Mouse (Mus musculus) heart, embryonic 15.5 days (tissue): ENCODE measurements around the gene Tmem270. TPM values are rescaled to one million over a fixed set of nuclear protein-coding genes. Genes with fewer than 3 reads are reported as not detected.

Experiments used
- ATAC-seq: fragments of 200-750 bp; cut with Nextera tagmentation; replicated peaks from 2 replicates; pipeline ENCODE4 v1.8.0; 2017; ENCODE audit warnings: low read depth, moderate TSS enrichment; ENCODE audit not compliant: insufficient number of reproducible peaks, insufficient read depth, low FRiP score
- H3K27ac ChIP-seq: fragments of 300-500 bp; sonication (generic); 2 replicates; pipeline ENCODE4 v1.5.1; 2015; ENCODE audit warnings: mild to moderate bottlenecking, inconsistent platforms
- H3K27me3 ChIP-seq: fragments of 300-500 bp; sonication (generic); 2 replicates; pipeline ENCODE4 v1.6.1; 2015; ENCODE audit warnings: inconsistent platforms
- H3K36me3 ChIP-seq: fragments of 300-500 bp; sonication (generic); 2 replicates; pipeline ENCODE4 v1.6.1; 2015; ENCODE audit warnings: mild to moderate bottlenecking, inconsistent platforms
- H3K4me1 ChIP-seq: fragments of 300-500 bp; sonication (generic); replicated peaks from 2 replicates; pipeline ENCODE4 v1.6.1; 2015; ENCODE audit warnings: inconsistent platforms
- H3K4me2 ChIP-seq: fragments of 300-500 bp; sonication (generic); 2 replicates; pipeline ENCODE4 v1.6.1; 2015; ENCODE audit warnings: inconsistent platforms, mild to moderate bottlenecking, moderate library complexity
- H3K4me3 ChIP-seq: fragments of 300-500 bp; sonication (generic); 2 replicates; pipeline ENCODE4 v1.5.1; 2015; ENCODE audit warnings: mild to moderate bottlenecking, inconsistent platforms
- H3K9ac ChIP-seq: fragments of 300-500 bp; sonication (generic); 2 replicates; pipeline ENCODE4 v1.6.1; 2015; ENCODE audit warnings: mild to moderate bottlenecking, inconsistent platforms
- H3K9me3 ChIP-seq: fragments of 300-500 bp; sonication (generic); replicated peaks from 2 replicates; pipeline ENCODE4 v1.6.1; 2016; ENCODE audit warnings: inconsistent platforms
- WGBS: fragments of 180-500 bp; shearing (Covaris S2); methylation state at CpG from one replicate; pipeline ENCODE4 v1.1.7; 2015; ENCODE audit warnings: mixed read lengths; 5-methylcytosine and 5-hydroxymethylcytosine counted together
- polyA plus RNA-seq: library from polyadenylated mRNA; unstranded; fragments of >200 nt; fragmentation: Nextera tagmentation; extraction: Ambion mirVana; gene quantifications from 2 replicates; pipeline ENCODE4 v1.2.1, GENCODE M21; 2015

Tmem270 gene
- polyA plus RNA-seq, 1 experiment from 2014 or later = not detected

DNA sequence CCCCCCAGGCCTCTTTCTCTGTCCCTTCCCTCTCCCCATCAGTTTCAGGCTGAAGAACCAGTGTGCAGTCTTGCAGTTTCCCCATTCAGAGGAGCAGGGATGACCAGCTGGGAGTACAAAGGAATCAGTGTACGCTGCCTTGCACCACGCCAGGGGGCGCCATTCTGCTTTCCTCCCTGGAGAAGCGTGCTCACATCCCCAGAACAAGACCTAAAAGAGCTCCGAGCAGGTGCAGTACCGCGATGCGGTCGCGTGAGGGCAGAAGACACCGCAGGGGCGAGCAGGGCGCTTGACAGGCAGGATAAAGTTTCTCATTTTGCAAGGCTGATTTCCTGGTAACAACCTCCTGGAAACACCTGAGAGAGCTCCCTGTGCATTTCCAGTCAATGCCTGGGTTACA lies 602 bp upstream of the Tmem270 start:
- Histone ChIP-seq H3K4me1 (no peaks in the 10 kb centered on the region), H3K27ac (no peak overlapping the region), H3K4me2 (no peak overlapping the region), H3K4me3 (no peak overlapping the region), H3K9me3 (no peaks in the 10 kb centered on the region), H3K36me3 (no peaks in the 10 kb centered on the region), H3K9ac (no peak overlapping the region), H3K27me3 (no peaks in the 10 kb centered on the region)
- ATAC-seq = peak; percentile 73
- under 1% methylated on average over 13 of the region's 13 CpGs for WGBS

DNA sequence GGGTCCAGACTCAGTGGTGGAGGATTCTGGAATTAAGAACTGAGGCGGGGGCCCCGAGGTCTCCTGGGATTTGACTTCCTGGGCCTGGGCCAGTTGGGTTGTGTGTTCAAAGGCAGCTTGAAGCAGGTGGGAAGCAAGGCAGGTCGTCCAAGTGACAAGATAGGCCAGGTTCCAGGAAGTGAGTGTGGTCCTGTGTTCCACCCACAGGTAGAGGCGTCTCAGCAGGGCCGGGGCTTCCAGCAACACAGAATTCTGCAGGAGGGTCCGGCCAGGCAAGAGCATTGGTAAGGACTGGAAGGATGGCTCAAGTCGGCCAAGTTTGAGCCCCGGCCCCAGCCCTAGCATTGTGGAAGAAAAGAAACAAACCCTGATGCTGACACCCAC lies 4.9 kb downstream of the Tmem270 start:
- no peaks in the 10 kb centered on the region for H3K36me3 ChIP-seq
- no peak for ATAC-seq
- no peak overlapping the region for H3K4me2 ChIP-seq
- H3K27ac ChIP-seq = no peak overlapping the region
- 66% methylated on average over 8 of the region's 8 CpGs for WGBS
- H3K4me1 ChIP-seq = 0 out of 2 replicates have a peak, but pooled peaks cover 3% of the 10 kb centered on the region
- peaks cover 3% of the 10 kb centered on the region; the same call in 1 of the 2 replicates for H3K27me3 ChIP-seq
- no peaks in the 10 kb centered on the region for H3K9me3 ChIP-seq
- H3K4me3 ChIP-seq = no peak overlapping the region
- H3K9ac ChIP-seq = no peak overlapping the region

DNA sequence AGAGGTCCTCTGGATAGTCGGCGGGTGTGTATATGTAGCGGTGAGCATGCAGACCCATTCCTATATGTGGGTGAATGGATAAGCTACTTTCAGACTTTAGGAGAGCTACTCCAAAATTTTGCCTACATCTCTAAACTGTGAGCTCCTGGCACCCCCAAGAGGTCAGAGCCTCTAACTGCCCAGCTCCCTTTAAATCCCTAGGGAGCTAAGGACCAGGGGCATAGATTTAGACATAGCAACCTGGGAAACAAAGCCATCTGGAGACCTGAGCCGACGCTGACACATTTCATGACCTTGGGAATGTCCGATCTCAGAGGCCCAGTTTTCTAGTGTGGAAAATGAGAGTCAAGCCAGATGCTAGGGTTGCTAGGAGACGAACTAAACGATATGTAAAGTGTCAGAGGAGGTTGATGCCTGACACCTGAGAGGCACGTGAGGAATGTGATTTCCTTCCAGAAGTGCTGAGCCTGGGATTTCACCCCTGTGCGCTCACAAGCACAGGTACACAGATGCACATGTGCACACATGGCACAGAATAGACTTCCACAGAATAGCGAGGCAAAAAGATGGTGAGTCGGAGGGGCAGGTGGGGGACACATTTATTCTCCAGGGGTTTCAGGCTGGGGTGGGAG lies 5.4 kb downstream of the Tmem270 start:
- WGBS = 31% methylated on average over 12 of the region's 12 CpGs
- Histone ChIP-seq H3K27ac (no peak overlapping the region), H3K4me1 (0 out of 2 replicates have a peak, but pooled peaks cover 3% of the 10 kb centered on the region), H3K27me3 (peaks cover 3% of the 10 kb centered on the region; the same call in 1 of the 2 replicates), H3K9ac (no peak overlapping the region), H3K4me2 (no peak overlapping the region), H3K9me3 (no peaks in the 10 kb centered on the region), H3K36me3 (no peaks in the 10 kb centered on the region), H3K4me3 (no peak overlapping the region)
- ATAC-seq = no peak

DNA sequence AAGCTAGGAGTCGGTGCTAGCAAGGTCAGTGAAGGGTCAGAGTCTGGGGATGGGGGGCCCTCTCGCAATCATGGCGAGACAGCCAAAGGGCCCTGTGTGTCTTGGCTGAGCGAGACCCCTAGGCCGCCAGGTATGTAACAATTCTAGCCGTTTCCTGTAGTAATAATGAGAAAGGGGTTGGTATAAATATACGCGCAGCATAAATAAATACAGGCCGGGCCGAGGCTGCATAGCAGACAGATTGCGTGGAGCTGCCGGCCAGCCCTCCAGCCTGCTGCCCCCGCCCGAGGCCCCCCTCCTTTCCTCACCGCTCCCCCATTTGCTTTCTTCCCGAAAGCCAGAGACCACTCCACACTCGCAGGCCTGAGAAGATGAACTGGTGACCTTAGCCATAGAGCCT lies 8.9 kb downstream of the Tmem270 start:
- ATAC-seq = peak; percentile 36; the same call in 1 of the 2 replicates
- no peak overlapping the region for H3K4me2 ChIP-seq
- H3K4me3 ChIP-seq = no peak overlapping the region
- peaks cover 3% of the 10 kb centered on the region; the same call in 1 of the 2 replicates for H3K27me3 ChIP-seq
- 63% methylated on average over 17 of the region's 17 CpGs for WGBS
- H3K4me1 ChIP-seq = 0 out of 2 replicates have a peak, but pooled peaks cover 3% of the 10 kb centered on the region
- no peak overlapping the region for H3K9ac ChIP-seq
- peak overlapping the region; percentile 10; the same call in 1 of the 2 replicates for H3K27ac ChIP-seq
- no peaks in the 10 kb centered on the region for H3K9me3 ChIP-seq
- H3K36me3 ChIP-seq = no peaks in the 10 kb centered on the region

DNA sequence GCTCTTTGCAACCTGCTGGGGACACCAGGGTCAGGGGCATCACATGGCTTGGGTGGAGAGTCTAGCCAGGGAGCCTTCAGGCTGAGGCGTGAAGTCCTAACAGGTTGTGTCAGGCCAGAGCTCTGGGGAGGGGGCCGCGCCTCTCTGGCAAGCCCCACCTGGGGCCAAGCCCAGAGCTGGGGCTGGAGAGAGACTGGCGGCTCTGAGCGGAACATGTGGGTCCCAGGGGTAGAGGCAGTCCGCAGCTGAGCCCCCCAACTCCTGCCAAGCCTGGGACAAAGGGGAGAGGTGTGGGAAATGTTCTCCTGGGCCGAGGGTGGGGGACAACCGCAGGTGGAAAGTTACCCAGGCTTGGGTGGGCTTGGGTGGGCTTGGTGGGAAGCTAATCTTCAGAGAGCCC lies 9.6 kb downstream of the Tmem270 start:
- Histone ChIP-seq H3K27ac (no peak overlapping the region; the same call in 1 of the 2 replicates), H3K9ac (no peak overlapping the region)

DNA sequence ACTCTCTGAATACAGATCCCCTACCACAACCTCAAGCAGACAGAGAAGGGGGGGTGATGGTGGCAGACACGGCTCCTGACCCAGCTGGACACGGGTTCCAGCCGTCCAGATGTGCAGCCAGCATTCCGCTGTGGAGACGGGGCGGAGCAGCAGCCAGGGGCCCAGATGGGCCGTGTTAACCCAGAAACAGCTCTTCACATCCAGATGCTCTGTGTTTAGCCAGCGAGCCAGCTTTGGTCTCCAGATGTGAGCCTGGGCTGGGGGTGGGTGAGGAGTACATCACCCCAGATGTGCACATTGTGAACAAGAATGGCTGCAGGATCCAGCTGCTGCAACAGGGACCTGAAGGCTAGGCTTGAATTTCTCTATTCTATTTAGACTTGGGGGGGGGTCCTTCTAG lies 11.2 kb downstream of the Tmem270 start:
- H3K9me3 ChIP-seq = no peaks in the 10 kb centered on the region
- WGBS = 55% methylated on average over 8 of the region's 8 CpGs
- 0 out of 2 replicates have a peak, but pooled peaks have one; percentile 5 for ATAC-seq
- no peak overlapping the region for H3K4me2 ChIP-seq
- H3K36me3 ChIP-seq = no peaks in the 10 kb centered on the region
- no peak overlapping the region for H3K9ac ChIP-seq
- no peaks in the 10 kb centered on the region for H3K4me1 ChIP-seq
- no peak overlapping the region for H3K27ac ChIP-seq
- no peak overlapping the region for H3K4me3 ChIP-seq
- peaks cover 2% of the 10 kb centered on the region; the same call in 1 of the 2 replicates for H3K27me3 ChIP-seq

More for the DNA sequence above, 9.6 kb downstream of the Tmem270 start:
- no peak for ATAC-seq
- H3K4me1 ChIP-seq = 0 out of 2 replicates have a peak, but pooled peaks cover 3% of the 10 kb centered on the region
- no peak overlapping the region for H3K4me2 ChIP-seq
- no peaks in the 10 kb centered on the region for H3K9me3 ChIP-seq
- 79% methylated on average over 8 of the region's 8 CpGs for whole genome bisulfite sequencing
- no peak overlapping the region for H3K4me3 ChIP-seq
- H3K27me3 ChIP-seq = peaks cover 3% of the 10 kb centered on the region; the same call in 1 of the 2 replicates
- no peaks in the 10 kb centered on the region for H3K36me3 ChIP-seq

DNA sequence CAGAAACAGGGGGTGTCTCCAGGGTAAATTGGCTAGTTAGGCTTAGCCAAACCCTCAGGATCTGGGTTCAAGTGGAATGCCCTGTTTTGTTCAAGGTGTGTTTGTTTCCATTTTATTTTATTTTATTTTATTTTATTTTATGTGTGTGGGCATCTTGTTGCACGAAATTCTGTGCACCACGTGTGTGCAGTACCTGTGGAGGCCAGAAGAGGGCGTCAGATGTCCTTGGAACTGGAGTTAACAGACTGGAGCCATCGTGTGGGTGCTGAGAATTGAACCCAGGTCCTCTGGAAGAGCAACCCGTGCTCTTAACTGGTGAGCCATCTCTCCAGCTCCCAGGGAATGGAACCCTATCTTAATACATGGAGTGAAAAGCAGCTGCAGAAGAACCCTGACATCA lies 13.8 kb downstream of the Tmem270 start:
- Histone ChIP-seq H3K27ac (no peak overlapping the region), H3K4me3 (no peak overlapping the region), H3K9me3 (no peaks in the 10 kb centered on the region), H3K4me1 (no peaks in the 10 kb centered on the region), H3K4me2 (no peak overlapping the region), H3K27me3 (no peaks in the 10 kb centered on the region), H3K36me3 (no peaks in the 10 kb centered on the region), H3K9ac (no peak overlapping the region)
- no peak for ATAC-seq
- WGBS = 77% methylated on average over 5 of the region's 5 CpGs

DNA sequence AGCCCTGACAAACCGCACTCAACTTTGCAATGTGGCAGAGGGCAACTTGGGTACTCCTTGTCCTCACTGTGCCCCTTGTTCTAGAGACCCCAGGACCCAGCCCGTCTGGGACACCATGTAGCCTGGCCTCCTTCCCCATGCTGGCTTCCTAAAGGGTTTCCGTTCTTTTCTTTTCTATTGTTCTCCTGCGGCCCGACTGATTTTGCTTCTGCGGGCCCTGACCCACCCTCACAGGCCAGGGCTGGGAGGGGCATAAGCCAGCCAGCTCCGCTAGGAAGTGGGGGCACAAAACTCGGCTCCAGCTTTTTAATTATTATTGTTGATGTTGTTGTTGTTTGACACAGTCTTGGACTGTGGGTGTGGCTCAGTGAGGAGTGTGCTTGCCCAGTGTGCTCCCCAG lies 15.0 kb downstream of the Tmem270 start:
- ATAC-seq = peak; percentile 41; the same call in 1 of the 2 replicates
- H3K4me1 ChIP-seq = no peaks in the 10 kb centered on the region
- H3K36me3 ChIP-seq = no peaks in the 10 kb centered on the region
- H3K9me3 ChIP-seq = no peaks in the 10 kb centered on the region
- no peaks in the 10 kb centered on the region; the same call in 1 of the 2 replicates for H3K27me3 ChIP-seq
- H3K9ac ChIP-seq = no peak overlapping the region
- 72% methylated on average over 8 of the region's 8 CpGs for WGBS
- no peak overlapping the region for H3K4me2 ChIP-seq
- H3K27ac ChIP-seq = peak overlapping the region; percentile 63
- H3K4me3 ChIP-seq = no peak overlapping the region

DNA sequence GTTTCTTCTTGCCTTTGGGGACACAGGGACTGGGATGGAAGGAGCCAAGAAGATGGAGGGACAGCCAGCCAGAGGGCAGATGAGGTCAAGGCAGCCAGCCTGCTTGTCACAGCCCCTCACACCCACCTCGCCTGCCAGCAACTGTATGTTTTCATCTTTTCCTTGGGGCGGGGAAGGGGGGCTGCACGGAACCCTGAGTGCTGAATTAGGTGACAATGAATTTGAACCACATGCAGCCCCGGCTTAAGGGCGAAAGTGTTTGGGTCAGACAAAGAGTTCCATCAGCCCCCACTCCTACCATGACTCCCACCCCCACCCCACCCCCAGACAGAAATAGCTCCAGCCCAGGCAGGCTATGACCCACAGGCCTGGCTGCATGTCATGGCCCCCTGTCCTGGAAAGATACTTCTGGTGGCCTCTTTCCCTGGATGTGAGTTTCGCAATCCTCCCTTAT lies 15.9 kb downstream of the Tmem270 start:
- Histone ChIP-seq H3K9me3 (no peaks in the 10 kb centered on the region), H3K4me3 (no peak overlapping the region), H3K9ac (no peak overlapping the region), H3K27ac (peak overlapping the region; percentile 63), H3K27me3 (no peaks in the 10 kb centered on the region; the same call in 1 of the 2 replicates), H3K4me1 (no peaks in the 10 kb centered on the region), H3K4me2 (no peak overlapping the region), H3K36me3 (no peaks in the 10 kb centered on the region)
- 81% methylated on average over 6 of the region's 6 CpGs for WGBS
- ATAC-seq = no peak; the same call in 1 of the 2 replicates

DNA sequence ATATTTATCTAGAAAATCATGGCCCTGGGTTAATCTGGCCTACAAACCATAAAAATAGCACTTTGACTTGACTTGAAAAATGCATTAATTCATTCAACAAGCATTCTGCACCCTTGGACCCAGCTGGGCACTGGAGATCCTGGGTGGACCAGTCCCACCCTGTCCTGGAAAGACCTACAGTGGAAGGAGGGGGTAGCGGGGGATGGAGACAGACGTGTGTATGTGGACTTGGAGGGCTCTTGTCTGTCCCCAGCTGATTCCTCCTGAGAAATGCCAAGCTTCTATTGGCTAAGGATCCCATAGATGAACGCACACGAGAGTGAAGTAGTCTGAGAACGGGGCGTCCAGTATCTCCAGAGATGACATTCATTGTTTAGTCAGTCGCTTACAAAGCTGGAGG lies 18.0 kb downstream of the Tmem270 start:
- WGBS = 76% methylated on average over 7 of the region's 7 CpGs
- no peak for ATAC-seq
- Histone ChIP-seq H3K27me3 (no peaks in the 10 kb centered on the region; the same call in 1 of the 2 replicates), H3K9me3 (no peaks in the 10 kb centered on the region), H3K9ac (no peak overlapping the region), H3K4me2 (no peak overlapping the region), H3K27ac (peak overlapping the region; percentile 65), H3K4me3 (no peak overlapping the region), H3K4me1 (no peaks in the 10 kb centered on the region), H3K36me3 (no peaks in the 10 kb centered on the region)

DNA sequence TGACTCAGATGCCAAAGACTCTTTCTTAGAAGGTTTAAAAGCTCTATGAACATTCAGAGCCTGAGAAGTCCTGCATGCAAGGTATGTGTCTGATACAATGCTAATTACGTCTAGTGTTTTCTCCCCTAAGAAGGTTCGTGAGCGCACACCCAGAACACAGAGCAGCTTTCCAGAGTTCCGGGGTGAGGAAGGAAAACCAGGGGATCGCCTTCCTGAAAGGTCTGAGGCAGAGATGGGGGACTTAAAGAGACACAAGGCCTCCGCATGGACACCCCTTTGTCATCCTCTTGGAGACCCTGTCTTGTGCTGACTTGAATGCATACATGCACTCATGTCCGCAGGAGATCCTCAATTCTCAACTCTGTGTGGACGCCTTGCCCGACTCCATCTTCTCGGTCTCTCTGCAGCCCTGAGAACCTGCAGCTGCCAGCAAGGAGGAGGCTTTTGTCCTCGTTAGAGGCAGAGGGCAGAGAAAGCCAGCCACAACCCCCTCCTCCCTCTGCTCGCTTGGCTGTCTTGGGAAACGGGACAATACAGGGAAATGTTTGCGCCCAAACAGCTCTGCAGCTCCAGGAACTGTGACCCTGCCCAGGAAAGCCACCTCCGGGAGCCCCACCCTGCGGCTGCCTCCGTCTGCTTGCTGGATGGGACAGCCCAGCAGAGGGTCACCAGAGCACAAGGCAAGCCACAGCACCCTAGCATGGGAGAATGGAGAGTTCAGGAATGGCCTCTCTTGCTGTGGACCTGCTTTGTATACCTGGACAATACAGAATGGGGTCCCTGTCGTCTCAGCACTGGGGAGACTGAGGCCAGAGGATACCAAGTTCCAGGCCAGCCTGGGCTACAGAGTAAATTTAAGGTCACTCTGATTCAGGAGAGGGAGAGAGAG lies 18.8 kb downstream of the Tmem270 start:
- 55% methylated on average over 18 of the region's 18 CpGs for WGBS
- no peak overlapping the region for H3K9ac ChIP-seq

More for the DNA sequence above, 18.8 kb downstream of the Tmem270 start:
- Histone ChIP-seq H3K9me3 (no peaks in the 10 kb centered on the region), H3K27ac (peak overlapping the region; percentile 65), H3K4me3 (no peak overlapping the region), H3K36me3 (no peaks in the 10 kb centered on the region), H3K4me1 (no peaks in the 10 kb centered on the region), H3K27me3 (no peaks in the 10 kb centered on the region; the same call in none of the 2 replicates), H3K4me2 (no peak overlapping the region)
- ATAC-seq = peak; percentile 47; the same call in 1 of the 2 replicates
